35 mouse cellular contexts compared by ENCODE assay signal in genomic region chr9:40974042-40974801, GRCm38 (mm10). TPM values are rescaled to one million over a fixed set of nuclear protein-coding genes. Genes with fewer than 3 reads are reported as not detected.
DNase-seq lines count a peak whose midpoint lies in the region; ATAC-seq and TF ChIP-seq lines count a peak whose summit lies in the region.
"Had no signal": no experiment of that assay in that cellular context is flagged by ENCODE, and none has a peak within 500 bp of the region (broad histone marks: within the 10 kb centered on the region; RNA-seq: fewer than 3 reads in every experiment).

No protein-coding gene starts in this region.

- no peaks in the 10 kb centered on the region for H3K79me2 ChIP-seq in liver, adult 2 months (ENCODE audit: control insufficient read depth, insufficient read depth, low read length)

- no peak for DNase-seq in frontal cortex, postnatal 25 days (ENCODE audit: low spot score in 2 of 2)
- DNase-seq in liver, adult 2 months (ENCODE audit: extremely low read depth, low read depth, low spot score) = peak; percentile 6
- no peak for DNase-seq in cerebellum, postnatal 36 days
- DNase-seq in thymus, postnatal 0 days (ENCODE audit: low spot score) = no peak
- DNase-seq: adrenal gland, adult 8-10 months; cerebellum, adult 11-12 months; cerebellum, adult 9-11 months; kidney, adult 2 months; kidney, postnatal 36 days; lung, adult 2 months; lung, postnatal 10 days; thymus, postnatal 36 days had no signal

- ATAC-seq in frontal cortex, adult (ENCODE audit: low TSS enrichment) = peak; percentile 69
- no peak for ATAC-seq in liver, embryonic 12.5 days
- ATAC-seq in neutrophil, adult 5-6 weeks (ENCODE audit: extremely low read depth, insufficient number of reproducible peaks, low FRiP score, poor library complexity, severe bottlenecking) = peak; percentile 87
- ATAC-seq: forebrain, embryonic 15.5 days; hindbrain, postnatal 0 days; intestine, embryonic 15.5 days; midbrain, embryonic 15.5 days had no signal

- no peaks in the 10 kb centered on the region for H3K4me1 ChIP-seq in liver, adult 2 months (ENCODE audit: control insufficient read depth, insufficient read depth, low read length)
- H3K4me1 ChIP-seq in liver, embryonic 12.5 days = no peaks in the 10 kb centered on the region
- H3K4me1 ChIP-seq in bone marrow macrophage, adult 2 months (ENCODE audit: control insufficient read depth, insufficient read depth, low read length) = peaks cover 6% of the 10 kb centered on the region; the same call in 1 of the 2 replicates
- H3K4me1 ChIP-seq: embryonic facial prominence, embryonic 13.5 days; forebrain, embryonic 10.5 days; forebrain, embryonic 15.5 days; intestine, embryonic 15.5 days; midbrain, embryonic 10.5 days; midbrain, embryonic 15.5 days had no signal

- H3K27me3 ChIP-seq in liver, adult 2 months (ENCODE audit: control insufficient read depth, insufficient read depth, low read length) = 0 out of 2 replicates have a peak, but pooled peaks cover 4% of the 10 kb centered on the region
- no peaks in the 10 kb centered on the region for H3K27me3 ChIP-seq in liver, embryonic 12.5 days (replicated peaks)
- H3K27me3 ChIP-seq: embryonic facial prominence, embryonic 13.5 days; forebrain, embryonic 15.5 days; intestine, embryonic 15.5 days; midbrain, embryonic 15.5 days had no signal

- TF ChIP-seq POLR2A in liver, adult 2 months (IDR thresholded peaks at IDR 0.05; ENCODE audit: extremely low read depth, insufficient read depth, low read length) = no peak
- TF ChIP-seq POLR2A in bone marrow macrophage, adult 2 months (IDR thresholded peaks at IDR 0.05; ENCODE audit: borderline replicate concordance, low read depth, low read length) = no peak

- H3K9me3 ChIP-seq in liver, embryonic 12.5 days (replicated peaks) = no peaks in the 10 kb centered on the region
- H3K9me3 ChIP-seq: embryonic facial prominence, embryonic 13.5 days; forebrain, embryonic 10.5 days; forebrain, embryonic 15.5 days; G1E; intestine, embryonic 15.5 days; midbrain, embryonic 10.5 days; midbrain, embryonic 15.5 days had no signal

- H3K4me3 ChIP-seq in liver, adult 2 months (ENCODE audit: insufficient read depth, low read depth, low read length) = no peak overlapping the region
- H3K4me3 ChIP-seq in liver, embryonic 12.5 days = no peak overlapping the region
- no peak overlapping the region for H3K4me3 ChIP-seq in bone marrow macrophage, adult 2 months (ENCODE audit: insufficient read depth, low read length)
- H3K4me3 ChIP-seq: embryonic facial prominence, embryonic 13.5 days; forebrain, embryonic 10.5 days; forebrain, embryonic 15.5 days; intestine, embryonic 15.5 days; layer of hippocampus, adult 2 months; midbrain, embryonic 10.5 days; midbrain, embryonic 15.5 days had no signal

- TF ChIP-seq CTCF in liver, adult 2 months (IDR thresholded peaks at IDR 0.05; ENCODE audit: low read depth, low read length) = no peak
- TF ChIP-seq CTCF in bone marrow macrophage, adult 2 months (IDR thresholded peaks at IDR 0.05; ENCODE audit: low read depth, low read length) = 0 out of 2 replicates have a peak, but pooled peaks have one; percentile 10

- 79% methylated on average over 11 of the region's 11 CpGs for WGBS in liver, adult 2 months
- WGBS in liver, embryonic 12.5 days (ENCODE audit: insufficient replicate concordance) = 57% methylated on average over 11 of the region's 11 CpGs

- no peaks in the 10 kb centered on the region for H3K36me3 ChIP-seq in liver, adult 2 months (ENCODE audit: control insufficient read depth, insufficient read depth, low read length)
- H3K36me3 ChIP-seq in liver, embryonic 12.5 days = no peaks in the 10 kb centered on the region
- H3K36me3 ChIP-seq: embryonic facial prominence, embryonic 13.5 days; forebrain, embryonic 10.5 days; forebrain, embryonic 15.5 days; G1E; intestine, embryonic 15.5 days; midbrain, embryonic 10.5 days; midbrain, embryonic 15.5 days had no signal

- no peak overlapping the region for H3K27ac ChIP-seq in liver, adult 2 months (replicated peaks; ENCODE audit: insufficient read depth, low read depth, low read length)
- H3K27ac ChIP-seq in liver, embryonic 12.5 days = no peak overlapping the region
- no peak overlapping the region for H3K27ac ChIP-seq in bone marrow macrophage, adult 2 months (ENCODE audit: insufficient read depth, low read depth, low read length)
- H3K27ac ChIP-seq: embryonic facial prominence, embryonic 13.5 days; forebrain, embryonic 10.5 days; forebrain, embryonic 15.5 days; hindbrain, postnatal 0 days; intestine, embryonic 15.5 days; layer of hippocampus, adult 2 months; liver, embryonic 14.5 days; macrophage; midbrain, embryonic 10.5 days; midbrain, embryonic 15.5 days had no signal

- H3K4me2 ChIP-seq in liver, embryonic 12.5 days = no peak overlapping the region
- H3K4me2 ChIP-seq: embryonic facial prominence, embryonic 13.5 days; forebrain, embryonic 15.5 days; intestine, embryonic 15.5 days; midbrain, embryonic 15.5 days had no signal

- H3K9ac ChIP-seq in liver, adult 2 months (ENCODE audit: low read depth, low read length) = no peak overlapping the region
- H3K9ac ChIP-seq in liver, embryonic 12.5 days = no peak overlapping the region
- H3K9ac ChIP-seq: embryonic facial prominence, embryonic 13.5 days; forebrain, embryonic 15.5 days; intestine, embryonic 15.5 days; liver, embryonic 14.5 days; midbrain, embryonic 15.5 days had no signal

RNA-seq across cellular contexts. Expression of gene Jhy, which starts 10.3 kb away (rescaled TPM):
- total RNA-seq in liver, adult 2 months (2014; rRNA removed) = not detected in 2 replicates
- polyA plus RNA-seq in liver, adult 2 months (2012; rRNA removed) = not detected in 2 replicates
- polyA plus RNA-seq in liver, embryonic 12.5 days (2016; fragmentation: Nextera tagmentation; extraction: Ambion mirVana) = 0.05 TPM in 1 of 2 replicates, not detected in the other
- polyA plus RNA-seq in bone marrow macrophage, adult 2 months (2012; ENCODE audit: insufficient read depth, insufficient read length, missing spikeins) = not detected in 2 replicates
- not detected in 2 replicates for total RNA-seq in neutrophil, adult 5-6 weeks (2017)
- polyA plus RNA-seq in thymus, postnatal 0 days (2015; fragmentation: Nextera tagmentation; extraction: Ambion mirVana) = 0.18 and 0.20 TPM in 2 replicates
- total RNA-seq: common myeloid progenitor, adult 5-6 weeks; gastrocnemius, adult 8-10 months; gastrocnemius, postnatal 4 days; heart, postnatal 25 days had no signal
- polyA plus RNA-seq: embryonic facial prominence, embryonic 13.5 days; G1E; heart, embryonic 14.5 days; macrophage had no signal

RNA-seq across cellular contexts. Expression of gene Crtam, which starts 30.2 kb away (rescaled TPM):
- total RNA-seq in liver, adult 2 months (2014; rRNA removed) = not detected in 2 replicates
- polyA plus RNA-seq in liver, adult 2 months (2012; rRNA removed) = not detected in 2 replicates
- 0.11 TPM in 1 of 2 replicates, not detected in the other for polyA plus RNA-seq in liver, embryonic 12.5 days (2016; fragmentation: Nextera tagmentation; extraction: Ambion mirVana)
- polyA plus RNA-seq in bone marrow macrophage, adult 2 months (2012; ENCODE audit: insufficient read depth, insufficient read length, missing spikeins) = not detected in 2 replicates
- total RNA-seq in neutrophil, adult 5-6 weeks (2017) = 2.1 TPM in 2 replicates
- polyA plus RNA-seq in thymus, postnatal 0 days (2015; fragmentation: Nextera tagmentation; extraction: Ambion mirVana) = 0.72 and 0.75 TPM in 2 replicates
- total RNA-seq: gastrocnemius, adult 8-10 months; heart, postnatal 25 days; layer of hippocampus, postnatal 14 days; left cerebral cortex, postnatal 25 days had no signal
- polyA plus RNA-seq: forebrain, embryonic 15.5 days; G1E; heart, embryonic 14.5 days; macrophage; midbrain, embryonic 10.5 days; neural tube, embryonic 11.5 days had no signal
